31 mouse cellular contexts compared by ENCODE assay signal in genomic region chr12:77415720-77416119, GRCm38 (mm10).
"Had no signal": no experiment of that assay in that cellular context is flagged by ENCODE, and none has a peak within 500 bp of the region (broad histone marks: within the 10 kb centered on the region; RNA-seq: fewer than 3 reads in every experiment).

No protein-coding gene starts in this region.

- H3K36me3 ChIP-seq: heart, embryonic 12.5 days; hindbrain, embryonic 12.5 days; hindbrain, embryonic 13.5 days; intestine, embryonic 15.5 days; kidney, embryonic 15.5 days had no signal

- H3K9ac ChIP-seq: heart, embryonic 12.5 days; heart, embryonic 13.5 days; heart, embryonic 15.5 days; hindbrain, embryonic 12.5 days; hindbrain, embryonic 13.5 days; hindbrain, embryonic 14.5 days; hindbrain, embryonic 15.5 days; intestine, embryonic 15.5 days; kidney, embryonic 15.5 days had no signal

- H3K4me2 ChIP-seq: heart, embryonic 11.5 days; heart, embryonic 12.5 days; heart, embryonic 13.5 days; heart, embryonic 15.5 days; hindbrain, embryonic 12.5 days; hindbrain, embryonic 13.5 days; hindbrain, embryonic 14.5 days; hindbrain, embryonic 15.5 days; intestine, embryonic 15.5 days; kidney, embryonic 15.5 days had no signal

- H3K4me3 ChIP-seq: heart, embryonic 12.5 days; heart, embryonic 13.5 days; heart, embryonic 15.5 days; hindbrain, embryonic 10.5 days; hindbrain, embryonic 12.5 days; hindbrain, embryonic 13.5 days; hindbrain, embryonic 15.5 days; intestine, embryonic 15.5 days; kidney, embryonic 15.5 days; layer of hippocampus, adult 2 months; left cerebral cortex, adult 2 months had no signal

- H3K9me3 ChIP-seq: heart, embryonic 12.5 days; heart, embryonic 13.5 days; heart, embryonic 15.5 days; hindbrain, embryonic 10.5 days; hindbrain, embryonic 12.5 days; intestine, embryonic 15.5 days; kidney, embryonic 15.5 days had no signal

- H3K27ac ChIP-seq: heart, embryonic 13.5 days; heart, embryonic 15.5 days; hindbrain, embryonic 10.5 days; hindbrain, embryonic 12.5 days; hindbrain, embryonic 13.5 days; hindbrain, embryonic 14.5 days; hindbrain, embryonic 15.5 days; hindbrain, postnatal 0 days; intestine, embryonic 15.5 days; kidney, embryonic 15.5 days; kidney, postnatal 0 days; layer of hippocampus, adult 2 months; left cerebral cortex, adult 2 months had no signal

- H3K27me3 ChIP-seq: heart, embryonic 12.5 days; heart, embryonic 13.5 days; heart, embryonic 15.5 days; hindbrain, embryonic 12.5 days; hindbrain, embryonic 13.5 days; hindbrain, embryonic 15.5 days; intestine, embryonic 15.5 days; kidney, embryonic 15.5 days had no signal

- DNase-seq: heart, postnatal 10 days; heart, postnatal 14 days; heart, postnatal 36 days; heart, postnatal 4 days; kidney, adult 11 months; kidney, adult 18-20 months; kidney, adult 2 months; kidney, adult 8-10 months; kidney, adult 9 months; kidney, postnatal 10 days; kidney, postnatal 14 days; kidney, postnatal 25 days; kidney, postnatal 36 days; kidney, postnatal 4 days; layer of hippocampus, adult 9-11 months; layer of hippocampus, postnatal 36 days had no signal

- H3K4me1 ChIP-seq: heart, embryonic 12.5 days; heart, embryonic 13.5 days; heart, embryonic 15.5 days; hindbrain, embryonic 10.5 days; hindbrain, embryonic 12.5 days; hindbrain, embryonic 13.5 days; hindbrain, embryonic 15.5 days; intestine, embryonic 15.5 days; kidney, embryonic 15.5 days had no signal
